ENCODE assay signal across 31 mouse cellular contexts in genomic region chr3:149339374-149339753, GRCm38 (mm10).
DNase-seq lines count a peak whose midpoint lies in the region; ATAC-seq and TF ChIP-seq lines count a peak whose summit lies in the region.
"Had no signal": no experiment of that assay in that cellular context is flagged by ENCODE, and none has a peak within 500 bp of the region (broad histone marks: within the 10 kb centered on the region; RNA-seq: fewer than 3 reads in every experiment).

No protein-coding gene starts in this region.

- whole genome bisulfite sequencing in intestine, postnatal 0 days = 58% methylated on average over 3 of the region's 3 CpGs
- 85% methylated on average over 3 of the region's 3 CpGs for WGBS in midbrain, embryonic 13.5 days

- H3K9me3 ChIP-seq in intestine, postnatal 0 days (ENCODE audit: control insufficient read depth) = no peaks in the 10 kb centered on the region
- no peaks in the 10 kb centered on the region for H3K9me3 ChIP-seq in midbrain, embryonic 13.5 days
- H3K9me3 ChIP-seq: embryonic facial prominence, embryonic 15.5 days; forebrain, embryonic 13.5 days; heart, embryonic 12.5 days; limb, embryonic 13.5 days; neural tube, embryonic 13.5 days had no signal

- no peak overlapping the region for H3K9ac ChIP-seq in intestine, postnatal 0 days (ENCODE audit: low read depth, low read length)
- H3K9ac ChIP-seq in midbrain, embryonic 13.5 days (replicated peaks) = no peak overlapping the region
- H3K9ac ChIP-seq: embryonic facial prominence, embryonic 15.5 days; forebrain, embryonic 13.5 days; heart, embryonic 12.5 days; hindbrain, embryonic 14.5 days; limb, embryonic 13.5 days; liver, postnatal 0 days; neural tube, embryonic 13.5 days had no signal

- peak; percentile 10 for DNase-seq in CD4-positive helper T cell, adult 2 months (ENCODE audit: low read depth, low spot score)
- DNase-seq in gastrocnemius, postnatal 25 days = no peak
- no peak for DNase-seq in MN1 (ENCODE audit: low spot score)
- no peak for DNase-seq in urinary bladder, adult 2 months (ENCODE audit: low spot score)
- DNase-seq: adrenal gland, adult 8-10 months; cerebellum, adult 11 months; cerebellum, adult 9-10 months; cerebellum, postnatal 36 days; gastrocnemius, postnatal 10 days; heart, adult 18-20 months; kidney, adult 9 months; kidney, postnatal 10 days; liver, postnatal 0 days; lung, postnatal 10 days; right cerebral cortex, postnatal 4 days; thymus, adult 2 months; thymus, postnatal 36 days had no signal

- peak; percentile 77 for ATAC-seq in CD4-positive, CD25-positive, alpha-beta regulatory T cell, adult 4 months
- peak; percentile 77 for ATAC-seq in granulocyte monocyte progenitor cell, adult 5-6 weeks (replicated peaks; ENCODE audit: poor library complexity, severe bottlenecking)
- peak; percentile 37; the same call in 1 of the 2 replicates for ATAC-seq in intestine, postnatal 0 days
- ATAC-seq in midbrain, embryonic 13.5 days = no peak
- ATAC-seq: forebrain, embryonic 13.5 days; liver, postnatal 0 days had no signal

- H3K4me2 ChIP-seq in intestine, postnatal 0 days (replicated peaks; ENCODE audit: low read depth) = no peak overlapping the region
- no peak overlapping the region for H3K4me2 ChIP-seq in midbrain, embryonic 13.5 days (replicated peaks)
- H3K4me2 ChIP-seq: embryonic facial prominence, embryonic 15.5 days; forebrain, embryonic 13.5 days; heart, embryonic 12.5 days; hindbrain, embryonic 14.5 days; limb, embryonic 13.5 days; liver, embryonic 11.5 days; midbrain, embryonic 11.5 days; neural tube, embryonic 13.5 days had no signal

- no peak for TF ChIP-seq CTCF in intestine, postnatal 0 days (IDR thresholded peaks at IDR 0.05; ENCODE audit: low read depth)

- no peaks in the 10 kb centered on the region for H3K36me3 ChIP-seq in intestine, postnatal 0 days (ENCODE audit: control insufficient read depth, insufficient read depth)
- no peaks in the 10 kb centered on the region for H3K36me3 ChIP-seq in midbrain, embryonic 13.5 days
- H3K36me3 ChIP-seq: embryonic facial prominence, embryonic 15.5 days; heart, embryonic 12.5 days; limb, embryonic 13.5 days; neural tube, embryonic 13.5 days had no signal

- H3K27me3 ChIP-seq in intestine, postnatal 0 days (replicated peaks; ENCODE audit: control insufficient read depth, insufficient read depth, low read length) = no peaks in the 10 kb centered on the region
- H3K27me3 ChIP-seq in midbrain, embryonic 13.5 days = no peaks in the 10 kb centered on the region
- H3K27me3 ChIP-seq: embryonic facial prominence, embryonic 15.5 days; forebrain, embryonic 13.5 days; heart, embryonic 12.5 days; neural tube, embryonic 13.5 days had no signal

- no peak overlapping the region for H3K4me3 ChIP-seq in intestine, postnatal 0 days (ENCODE audit: low read depth, low read length)
- H3K4me3 ChIP-seq in midbrain, embryonic 13.5 days (replicated peaks) = no peak overlapping the region
- H3K4me3 ChIP-seq: embryonic facial prominence, embryonic 15.5 days; forebrain, embryonic 13.5 days; heart, embryonic 12.5 days; limb, embryonic 13.5 days; myocyte; neural tube, embryonic 13.5 days had no signal

- no peak overlapping the region for H3K27ac ChIP-seq in intestine, postnatal 0 days (ENCODE audit: low read depth, low read length)
- H3K27ac ChIP-seq in midbrain, embryonic 13.5 days = no peak overlapping the region
- H3K27ac ChIP-seq: embryonic facial prominence, embryonic 15.5 days; forebrain, embryonic 13.5 days; hindbrain, embryonic 14.5 days; limb, embryonic 13.5 days; neural tube, embryonic 13.5 days; stomach, postnatal 0 days had no signal

- H3K4me1 ChIP-seq in intestine, postnatal 0 days (replicated peaks; ENCODE audit: control insufficient read depth, insufficient read depth, low read length) = no peaks in the 10 kb centered on the region
- H3K4me1 ChIP-seq in midbrain, embryonic 13.5 days (replicated peaks) = peaks cover 15% of the 10 kb centered on the region; the same call in 1 of the 2 replicates
- H3K4me1 ChIP-seq: embryonic facial prominence, embryonic 15.5 days had no signal
